Mouse (Mus musculus) cerebellum, adult 2 months (tissue): ENCODE measurements around the gene Pin1rt1.

Experiments
- CTCF ChIP-seq: fragments of 200-500 bp; IDR thresholded peaks from 2 replicates; pipeline ENCODE4 v1.5.1; 2011; ENCODE audit warnings: low read depth, mild to moderate bottlenecking, control low read depth, low read length, moderate library complexity, borderline replicate concordance; ENCODE audit not compliant: insufficient read depth
- POLR2A ChIP-seq: fragments of 200-500 bp; IDR thresholded peaks from 2 replicates; pipeline ENCODE4 v1.6.1; 2011; ENCODE audit warnings: low read length, control low read depth, borderline replicate concordance; ENCODE audit not compliant: insufficient read depth

GRCm38 (mm10) chr2:104710670-104711370 lies 5.4 kb downstream of the Pin1rt1 start:
- TF ChIP-seq POLR2A (no peak), CTCF (no peak)
